Mouse (Mus musculus): ENCODE results near the gene Dcbld2.

DNA sequence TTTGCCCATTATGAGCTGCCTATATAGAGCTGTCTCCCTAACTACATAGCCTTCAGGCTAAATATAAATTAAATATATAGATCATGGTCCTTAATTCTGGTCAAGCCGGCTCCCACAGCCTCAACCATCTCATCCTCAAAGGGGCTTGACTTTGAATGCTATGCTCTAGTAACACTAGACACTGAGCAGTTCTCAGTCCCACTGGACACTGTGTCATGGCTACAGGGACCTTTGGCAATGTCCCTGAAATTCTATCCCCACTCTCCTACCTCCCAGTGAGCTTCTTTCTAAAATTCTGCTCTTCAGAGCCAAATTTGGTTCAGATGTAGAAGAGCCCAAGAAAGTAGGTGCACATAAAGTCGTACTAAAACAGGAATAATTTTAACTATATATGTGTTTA is 107.9 kb downstream of the Dcbld2 start:
- TF ChIP-seq CTCF (IDR thresholded peaks at IDR 0.05; ENCODE audit: low read depth) (no peak), EP300 (IDR thresholded peaks at IDR 0.05; ENCODE audit: low read depth) (no peak)
